Mouse (Mus musculus) forebrain, embryonic 15.5 days (tissue): ENCODE results near the gene Vmn1r50. TPM values are rescaled to one million over a fixed set of nuclear protein-coding genes. Genes with fewer than 3 reads are reported as not detected.
"Not testable (repeated sequence)": the region's sequence is repeated elsewhere in the genome, so short reads cannot be mapped to it uniquely, and the experiment has no call there.

ENCODE experiments used
- ATAC-seq: fragments of 200-750 bp; cut with Nextera tagmentation; replicated peaks from 2 replicates; pipeline ENCODE4 v1.8.0; 2017; ENCODE audit warnings: mild to moderate bottlenecking, moderate TSS enrichment, moderate library complexity
- H3K27ac ChIP-seq: fragments of 300-500 bp; sonication (generic); replicated peaks from 2 replicates; pipeline ENCODE4 v1.5.1; 2015; ENCODE audit warnings: mild to moderate bottlenecking, inconsistent platforms
- H3K27me3 ChIP-seq: fragments of 300-500 bp; sonication (generic); 2 replicates; pipeline ENCODE4 v1.6.1; 2015; ENCODE audit warnings: inconsistent platforms
- H3K36me3 ChIP-seq: fragments of 300-500 bp; sonication (generic); 2 replicates; pipeline ENCODE4 v1.6.1; 2015; ENCODE audit warnings: mild to moderate bottlenecking, inconsistent platforms
- H3K4me1 ChIP-seq: fragments of 300-500 bp; sonication (generic); 2 replicates; pipeline ENCODE4 v1.6.1; 2015; ENCODE audit warnings: inconsistent platforms
- H3K4me2 ChIP-seq: fragments of 300-500 bp; sonication (generic); replicated peaks from 2 replicates; pipeline ENCODE4 v1.6.1; 2015; ENCODE audit warnings: mild to moderate bottlenecking, inconsistent platforms
- H3K4me3 ChIP-seq: fragments of 300-500 bp; sonication (generic); 2 replicates; pipeline ENCODE4 v1.5.1; 2015; ENCODE audit warnings: mild to moderate bottlenecking, inconsistent platforms
- H3K9ac ChIP-seq: fragments of 300-500 bp; sonication (generic); replicated peaks from 2 replicates; pipeline ENCODE4 v1.6.1; 2015; ENCODE audit warnings: mild to moderate bottlenecking, inconsistent platforms
- H3K9me3 ChIP-seq: fragments of 300-500 bp; sonication (generic); 2 replicates; pipeline ENCODE4 v1.6.1; 2016; ENCODE audit warnings: inconsistent platforms
- WGBS: fragments of 180-500 bp; shearing (Covaris S2); methylation state at CpG from one replicate; pipeline ENCODE4 v1.1.7; 2015; ENCODE audit warnings: mixed read lengths; 5-methylcytosine and 5-hydroxymethylcytosine counted together
- polyA plus RNA-seq: library from polyadenylated mRNA; unstranded; fragments of >200 nt; fragmentation: Nextera tagmentation; extraction: Ambion mirVana; gene quantifications from 2 replicates; pipeline ENCODE4 v1.2.1, GENCODE M21; 2015

Gene Vmn1r50
- polyA plus RNA-seq, result not detected in 2 replicates

GRCm38 (mm10) chr6:90101130-90101529, at the start of gene Vmn1r50:
Gene Vmn1r50 (plus strand): TSS chr6:90101430.
- Histone ChIP-seq H3K36me3 (no peaks in the 10 kb centered on the region), H3K4me2 (no peak within 1 kb of the TSS), H3K9ac (no peak within 1 kb of the TSS), H3K4me1 (no peaks in the 10 kb centered on the region), H3K9me3 (no peaks in the 10 kb centered on the region), H3K27ac (no peak within 1 kb of the TSS), H3K4me3 (no peak within 1 kb of the TSS), H3K27me3 (no peaks in the 10 kb centered on the region)
- 61% methylated on average over 2 of the region's 2 CpGs for WGBS
- no peak for ATAC-seq

- no peak within 1 kb of the TSS for H3K4me3 ChIP-seq
- H3K4me2 ChIP-seq, result no peak within 1 kb of the TSS
- 88% methylated on average over 4 of the region's 4 CpGs for WGBS
- no peaks in the 10 kb centered on the region for H3K9me3 ChIP-seq
- ATAC-seq, result no peak
- no peaks in the 10 kb centered on the region for H3K36me3 ChIP-seq
- H3K9ac ChIP-seq, result no peak within 1 kb of the TSS
- no peaks in the 10 kb centered on the region for H3K27me3 ChIP-seq
- no peak within 1 kb of the TSS for H3K27ac ChIP-seq
- H3K4me1 ChIP-seq, result no peaks in the 10 kb centered on the region
These were observed 22.8 kb upstream of the Vmn1r50 start, which contains the start of gene Vmn1r49 for GRCm38 (mm10) chr6:90078406-90078805. Gene Vmn1r49 (minus strand): TSS chr6:90078506.

GRCm38 (mm10) chr6:90100566-90100965, 664 bp upstream of the Vmn1r50 start:
- Histone ChIP-seq H3K9ac (no peak overlapping the region), H3K36me3 (no peaks in the 10 kb centered on the region), H3K4me1 (no peaks in the 10 kb centered on the region), H3K27me3 (no peaks in the 10 kb centered on the region), H3K27ac (no peak overlapping the region), H3K9me3 (no peaks in the 10 kb centered on the region), H3K4me3 (no peak overlapping the region), H3K4me2 (no peak overlapping the region)
- WGBS, result 94% methylated on average over 2 of the region's 2 CpGs
- ATAC-seq, result no peak

GRCm38 (mm10) chr6:90122296-90122695, 21.1 kb downstream of the Vmn1r50 start, which contains the start of gene Vmn1r51:
Gene Vmn1r51 (plus strand): TSS chr6:90122596.
- not testable (repeated sequence) for H3K9me3 ChIP-seq, H3K36me3 ChIP-seq, ATAC-seq, H3K4me1 ChIP-seq, H3K4me2 ChIP-seq, H3K27ac ChIP-seq, H3K9ac ChIP-seq, H3K4me3 ChIP-seq, H3K27me3 ChIP-seq
- WGBS, result 93% methylated on average over 1 of the region's 1 CpGs

Other genes starting within 250 kb of the Vmn1r50 start
- gene Vmn1r42, start 225.0 kb upstream of the Vmn1r50 start, polyA plus RNA-seq, result not detected in 2 replicates
- not detected in 2 replicates for gene Vmn1r43, start 225.0 kb upstream of the Vmn1r50 start, polyA plus RNA-seq
- gene Vmn1r44, start 217.8 kb upstream of the Vmn1r50 start, polyA plus RNA-seq, result not detected in 2 replicates
- not detected in 2 replicates for gene Vmn1r45, start 160.8 kb upstream of the Vmn1r50 start, polyA plus RNA-seq
- not detected in 2 replicates for gene Vmn1r46, start 132.1 kb upstream of the Vmn1r50 start, polyA plus RNA-seq
- not detected in 2 replicates for gene Vmn1r47, start 85.3 kb upstream of the Vmn1r50 start, polyA plus RNA-seq
- gene Vmn1r48, start 64.6 kb upstream of the Vmn1r50 start, polyA plus RNA-seq, result not detected in 2 replicates
- gene Vmn1r49, start 22.9 kb upstream of the Vmn1r50 start, polyA plus RNA-seq, result not detected in 2 replicates
- gene Vmn1r51, start 21.2 kb downstream of the Vmn1r50 start, polyA plus RNA-seq, result not detected in 2 replicates
- not detected in 2 replicates for gene Vmn1r52, start 73.4 kb downstream of the Vmn1r50 start, polyA plus RNA-seq
- not detected in 2 replicates for gene V1ra8, start 101.4 kb downstream of the Vmn1r50 start, polyA plus RNA-seq
- gene Vmn1r53, start 123.0 kb downstream of the Vmn1r50 start, polyA plus RNA-seq, result not detected in 2 replicates
- not detected in 2 replicates for gene Vmn1r54, start 144.9 kb downstream of the Vmn1r50 start, polyA plus RNA-seq
- gene BC048671, start 199.8 kb downstream of the Vmn1r50 start, polyA plus RNA-seq, result not detected in 2 replicates
- gene Chst13, start 223.8 kb downstream of the Vmn1r50 start, polyA plus RNA-seq, result not detected in 2 replicates
- not detected in 2 replicates for gene Uroc1, start 231.9 kb downstream of the Vmn1r50 start, polyA plus RNA-seq